Mouse (Mus musculus): ENCODE data around the gene Scrt2.

- TF ChIP-seq CTCF (IDR thresholded peaks at IDR 0.05; ENCODE audit: borderline replicate concordance, control insufficient read depth, extremely low read depth, insufficient read depth, low read length, poor library complexity) (no peak), POLR2A (IDR thresholded peaks at IDR 0.05; ENCODE audit: control insufficient read depth, extremely low read depth, insufficient read depth, low read length, poor library complexity) (no peak)
Measured at GRCm38 (mm10) chr2:152106597-152106996, 25.3 kb downstream of the Scrt2 start.
